Mouse (Mus musculus): ENCODE data around the gene Zbtb37.

Zbtb37 gene

GRCm38 (mm10) chr1:160980021-160980420, 54.6 kb downstream of the Zbtb37 start:
- DNase-seq (ENCODE audit: low read depth, low spot score): no peak

DNA sequence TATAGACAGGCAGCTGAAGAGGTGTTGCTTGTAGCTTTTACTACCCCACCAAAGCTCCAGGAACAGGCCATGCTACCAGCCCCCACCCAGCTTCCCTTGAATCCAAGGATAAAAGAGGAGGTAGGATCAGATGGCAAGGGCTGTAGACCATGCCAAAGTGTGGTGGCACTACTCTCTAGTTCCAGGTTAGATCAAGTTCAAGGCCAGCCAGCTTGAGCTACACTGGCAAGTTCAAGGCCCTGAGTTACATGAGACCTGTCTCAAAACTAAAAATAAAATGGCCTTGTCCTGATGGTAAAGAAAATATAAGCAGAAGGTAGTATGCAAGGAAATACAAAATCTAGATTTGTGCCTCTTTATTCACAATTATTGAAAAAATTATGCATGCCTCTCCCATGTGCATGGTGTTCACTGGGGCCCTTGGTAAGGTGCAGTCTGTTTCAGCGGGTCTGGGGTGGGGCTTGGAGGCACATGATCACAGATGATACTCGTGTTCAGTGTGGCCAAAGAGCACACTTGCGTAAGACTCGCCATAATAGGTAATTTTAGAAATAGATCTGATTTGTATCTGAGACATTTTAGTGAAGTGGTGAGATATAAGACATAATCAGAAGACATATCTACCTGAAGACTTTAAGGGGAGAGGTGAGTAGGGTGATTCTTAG, 56.4 kb downstream of the Zbtb37 start, which contains the start of gene Serpinc1:
Gene Serpinc1, plus strand, starts transcription at position 515 of the 665 bp plus-strand sequence.
- DNase-seq (ENCODE audit: low read depth, low spot score): no peak

GRCm38 (mm10) chr1:160968643-160969042, 66.0 kb downstream of the Zbtb37 start:
- DNase-seq (ENCODE audit: low read depth, low spot score): no peak

GRCm38 (mm10) chr1:160967268-160967667, 67.4 kb downstream of the Zbtb37 start:
- no peak for DNase-seq (ENCODE audit: low read depth, low spot score)

- no peak for DNase-seq (ENCODE audit: low read depth, low spot score)
These were observed 71.5 kb downstream of the Zbtb37 start for GRCm38 (mm10) chr1:160963199-160963598.

Measured in retina, postnatal 7 days (tissue).